Comparison of ENCODE assay signal across 13 mouse cellular contexts in the genomic region with DNA sequence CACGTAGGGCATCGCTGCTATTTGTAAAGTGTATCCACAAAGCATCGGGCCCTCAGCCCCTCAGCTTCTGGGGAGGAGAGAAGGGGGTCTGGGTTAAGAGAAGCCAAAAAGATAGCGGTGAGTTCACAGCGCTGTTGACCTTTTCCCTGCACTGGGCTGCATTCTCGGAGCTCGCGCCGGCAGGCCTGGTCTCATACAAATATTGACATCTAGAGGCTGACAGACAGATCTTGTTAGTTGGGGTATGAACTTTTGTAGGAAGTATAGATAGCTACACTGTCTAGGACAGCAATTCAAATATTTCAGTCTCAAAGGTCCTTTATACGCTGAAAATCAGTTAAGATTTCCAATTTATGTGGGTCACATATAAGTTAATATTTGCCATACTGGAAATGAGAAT.
"Had no signal": no experiment of that assay in that cellular context is flagged by ENCODE, and none has a peak within 500 bp of the region (broad histone marks: within the 10 kb centered on the region; RNA-seq: fewer than 3 reads in every experiment).

No protein-coding gene starts in this region.

- H3K9ac ChIP-seq: limb, embryonic 15.5 days; midbrain, embryonic 13.5 days; neural tube, embryonic 15.5 days had no signal

- H3K27ac ChIP-seq: left cerebral cortex, adult 2 months; limb, embryonic 15.5 days; midbrain, embryonic 13.5 days; neural tube, embryonic 15.5 days had no signal

- H3K4me2 ChIP-seq: limb, embryonic 15.5 days; midbrain, embryonic 13.5 days; neural tube, embryonic 15.5 days had no signal

- DNase-seq: kidney, adult 2 months; kidney, postnatal 25 days; lung, adult 2 months; lung, postnatal 36 days; thymus, adult 18-20 months; thymus, postnatal 14 days had no signal

- H3K27me3 ChIP-seq: midbrain, embryonic 13.5 days; neural tube, embryonic 15.5 days had no signal

- H3K36me3 ChIP-seq: limb, embryonic 15.5 days; midbrain, embryonic 13.5 days; neural tube, embryonic 15.5 days had no signal

- H3K4me3 ChIP-seq: left cerebral cortex, adult 2 months; limb, embryonic 15.5 days; midbrain, embryonic 13.5 days; myocyte; neural tube, embryonic 15.5 days had no signal

- H3K9me3 ChIP-seq: limb, embryonic 15.5 days; midbrain, embryonic 13.5 days; neural tube, embryonic 15.5 days had no signal

- ATAC-seq: intestine, embryonic 16.5 days; lung, postnatal 0 days; midbrain, embryonic 13.5 days had no signal
